Mouse (Mus musculus): ENCODE measurements at regions not wholly inside any gene's neighbourhood (a gene's known extent, or its start where the extent isn't known, plus 50 kb on each side); places are given as distances from the start of the nearest gene placed in this dataset.

GRCm38 (mm10) chr11:112464386-112464785 is 317.6 kb upstream of the Sox9 start:
- TF ChIP-seq CTCF (IDR thresholded peaks at IDR 0.05; ENCODE audit: low read depth) (no peak), EP300 (IDR thresholded peaks at IDR 0.05; ENCODE audit: low read depth) (no peak)
